Mouse (Mus musculus) CH12.LX (cell line): Measurements from ENCODE around the gene Kdm4b. TPM values are rescaled to one million over a fixed set of nuclear protein-coding genes. Genes with fewer than 3 reads are reported as not detected.

Experiments
- DNase-seq: peaks from one replicate; pipeline ENCODE4 v3.0.0-alpha.2; 2013; ENCODE audit errors: extremely low read depth
- H3K27ac ChIP-seq: 2 replicates; pipeline ENCODE4 v1.5.1; 2012; ENCODE audit warnings: low read depth, mild to moderate bottlenecking, control low read depth, moderate library complexity; ENCODE audit not compliant: insufficient read depth
- H3K27me3 ChIP-seq: replicated peaks from 2 replicates; pipeline ENCODE3; 2012; ENCODE audit warnings: inconsistent platforms
- H3K36me3 ChIP-seq, 2 experiments: replicated peaks in 1 of 2; 2 replicates each; pipeline versions ENCODE3 to v1.6.1; 2012; ENCODE audit warnings: inconsistent platforms in 1 of 2, low read length in 1 of 2, mild to moderate bottlenecking in 1 of 2, mixed read lengths in 1 of 2, moderate library complexity in 1 of 2; ENCODE audit not compliant: control insufficient read depth in 1 of 2, insufficient read depth in 1 of 2
- H3K4me1 ChIP-seq, 2 experiments: 2 replicates each; pipeline ENCODE4 v1.6.1; 2012; ENCODE audit warnings: inconsistent platforms in 1 of 2, moderate library complexity in 1 of 2; ENCODE audit not compliant: insufficient read depth in 2 of 2, control insufficient read depth in 1 of 2
- H3K4me2 ChIP-seq: 2 replicates; pipeline ENCODE4 v1.6.1; 2012; ENCODE audit warnings: low read depth, mild to moderate bottlenecking, control low read depth; ENCODE audit not compliant: poor library complexity, insufficient read depth, severe bottlenecking
- H3K4me3 ChIP-seq, 3 experiments: fragments of 150-350 bp in 1 of 3; sonication (generic) in 1 of 3; replicated peaks in 1 of 3; 2 replicates each; pipeline versions ENCODE3 to v1.5.1; 2011 to 2012; ENCODE audit warnings: low read depth in 2 of 3, low read length in 2 of 3, mild to moderate bottlenecking in 2 of 3, moderate library complexity in 2 of 3, control low read depth in 1 of 3, improper control_type of control experiment in 1 of 3, inconsistent platforms in 1 of 3, mixed read lengths in 1 of 3; ENCODE audit not compliant: poor library complexity in 1 of 3
- H3K79me2 ChIP-seq: replicated peaks from 2 replicates; pipeline ENCODE4 v1.6.1; 2012; ENCODE audit warnings: mild to moderate bottlenecking, moderate library complexity; ENCODE audit not compliant: control insufficient read depth, poor library complexity, insufficient read depth, severe bottlenecking; ENCODE audit errors: extremely low read depth
- H3K9ac ChIP-seq: 2 replicates; pipeline ENCODE4 v1.6.1; 2012; ENCODE audit warnings: low read depth, mild to moderate bottlenecking, control low read depth, moderate library complexity; ENCODE audit not compliant: insufficient read depth
- H3K9me3 ChIP-seq: replicated peaks from 2 replicates; pipeline ENCODE3; 2012; ENCODE audit warnings: low read length, inconsistent platforms, mixed read lengths
- BHLHE40 ChIP-seq: IDR thresholded peaks from 2 replicates; pipeline ENCODE4 v1.6.1; 2011; ENCODE audit warnings: mild to moderate bottlenecking, low read depth, low read length, improper control_type of control experiment
- CHD2 ChIP-seq: IDR thresholded peaks from 2 replicates; pipeline ENCODE4 v1.6.1; 2011; ENCODE audit warnings: low read length, improper control_type of control experiment
- CTCF ChIP-seq, 2 experiments: IDR thresholded peaks in 1 of 2; conservative IDR thresholded peaks in 1 of 2; 2 replicates each; pipeline ENCODE4 v1.5.1; 2011 to 2012; ENCODE audit warnings: low read depth in 2 of 2, low read length in 2 of 2, improper control_type of control experiment in 1 of 2, inconsistent platforms in 1 of 2, mild to moderate bottlenecking in 1 of 2, moderate library complexity in 1 of 2
- ELF1 ChIP-seq: IDR thresholded peaks from 2 replicates; pipeline ENCODE4 v1.6.1; 2014; ENCODE audit warnings: low read depth, mild to moderate bottlenecking, inconsistent platforms, low read length, improper control_type of control experiment
- EP300 ChIP-seq: IDR thresholded peaks from 2 replicates; pipeline ENCODE4 v1.6.1; 2011; ENCODE audit warnings: low read length, improper control_type of control experiment
- ETS1 ChIP-seq: conservative IDR thresholded peaks from 2 replicates; pipeline ENCODE4 v1.6.1; 2012; ENCODE audit warnings: low read depth, mild to moderate bottlenecking, inconsistent platforms, low read length, improper control_type of control experiment, moderate library complexity
- GABPA ChIP-seq: IDR thresholded peaks from 2 replicates; pipeline ENCODE4 v1.6.1; 2012; ENCODE audit warnings: low read depth, low read length, improper control_type of control experiment, inconsistent platforms; ENCODE audit not compliant: insufficient replicate concordance
- IRF4 ChIP-seq: IDR thresholded peaks from 2 replicates; pipeline ENCODE4 v1.6.1; 2014; ENCODE audit warnings: low read depth, mild to moderate bottlenecking, inconsistent platforms, low read length, improper control_type of control experiment
- JUND ChIP-seq: conservative IDR thresholded peaks from 2 replicates; pipeline ENCODE4 v1.6.1; 2011; ENCODE audit warnings: low read depth, low read length, improper control_type of control experiment
- KAT2A ChIP-seq: IDR thresholded peaks from 2 replicates; pipeline ENCODE4 v1.6.1; 2012; ENCODE audit warnings: low read length, improper control_type of control experiment, inconsistent platforms; ENCODE audit not compliant: insufficient replicate concordance
- MAFK ChIP-seq: IDR thresholded peaks from 2 replicates; pipeline ENCODE4 v1.6.1; 2011; ENCODE audit warnings: low read length, improper control_type of control experiment; ENCODE audit not compliant: insufficient replicate concordance
- MAX ChIP-seq: IDR thresholded peaks from 2 replicates; pipeline ENCODE4 v1.6.1; 2011; ENCODE audit warnings: low read length, improper control_type of control experiment
- MAZ ChIP-seq: IDR thresholded peaks from 2 replicates; pipeline ENCODE4 v1.6.1; 2012; ENCODE audit warnings: low read depth, mild to moderate bottlenecking, inconsistent platforms, low read length, improper control_type of control experiment, moderate library complexity
- MEF2A ChIP-seq: IDR thresholded peaks from 2 replicates; pipeline ENCODE4 v1.6.1; 2014; ENCODE audit warnings: low read depth, mild to moderate bottlenecking, inconsistent platforms, low read length, improper control_type of control experiment, borderline replicate concordance
- MXI1 ChIP-seq: IDR thresholded peaks from 2 replicates; pipeline ENCODE4 v1.6.1; 2011; ENCODE audit warnings: mild to moderate bottlenecking, low read depth, low read length, improper control_type of control experiment
- MYC ChIP-seq: IDR thresholded peaks from 2 replicates; pipeline ENCODE4 v1.6.1; 2011; ENCODE audit warnings: low read depth, mild to moderate bottlenecking, improper control_type of control experiment, low read length
- NELFE ChIP-seq: IDR thresholded peaks from 2 replicates; pipeline ENCODE4 v1.6.1; 2011; ENCODE audit warnings: low read depth, low read length, improper control_type of control experiment
- NRF1 ChIP-seq: IDR thresholded peaks from 2 replicates; pipeline ENCODE4 v1.6.1; 2014; ENCODE audit warnings: low read depth, mild to moderate bottlenecking, inconsistent platforms, low read length, improper control_type of control experiment, moderate library complexity
- POLR2A ChIP-seq: IDR thresholded peaks from 2 replicates; pipeline ENCODE4 v1.6.1; 2011; ENCODE audit warnings: low read depth, mild to moderate bottlenecking, improper control_type of control experiment, low read length
- RCOR1 ChIP-seq: conservative IDR thresholded peaks from 2 replicates; pipeline ENCODE4 v1.6.1; 2012; ENCODE audit warnings: low read depth, mild to moderate bottlenecking, inconsistent platforms, low read length, improper control_type of control experiment
- SIN3A ChIP-seq: IDR thresholded peaks from 2 replicates; pipeline ENCODE4 v1.6.1; 2012; ENCODE audit warnings: low read length, improper control_type of control experiment, inconsistent platforms
- SMC3 ChIP-seq: IDR thresholded peaks from 2 replicates; pipeline ENCODE4 v1.6.1; 2011; ENCODE audit warnings: low read depth, low read length, improper control_type of control experiment
- TBP ChIP-seq: conservative IDR thresholded peaks from 2 replicates; pipeline ENCODE4 v1.6.1; 2011; ENCODE audit warnings: low read depth, low read length, improper control_type of control experiment
- TCF12 ChIP-seq: IDR thresholded peaks from 2 replicates; pipeline ENCODE4 v1.6.1; 2014; ENCODE audit warnings: low read depth, mild to moderate bottlenecking, inconsistent platforms, low read length, improper control_type of control experiment
- UBTF ChIP-seq: IDR thresholded peaks from 2 replicates; pipeline ENCODE4 v1.6.1; 2012; ENCODE audit warnings: low read depth, mild to moderate bottlenecking, inconsistent platforms, low read length, improper control_type of control experiment, moderate library complexity
- USF1 ChIP-seq: IDR thresholded peaks from 2 replicates; pipeline ENCODE4 v1.6.1; 2014; ENCODE audit warnings: low read depth, mild to moderate bottlenecking, inconsistent platforms, low read length, improper control_type of control experiment
- ZMIZ1 ChIP-seq: IDR thresholded peaks from 2 replicates; pipeline ENCODE4 v1.6.1; 2012; ENCODE audit warnings: low read depth, mild to moderate bottlenecking, inconsistent platforms, low read length, improper control_type of control experiment
- ZNF384 ChIP-seq: IDR thresholded peaks from 2 replicates; pipeline ENCODE4 v1.6.1; 2012; ENCODE audit warnings: low read depth, low read length, improper control_type of control experiment, inconsistent platforms
- dilution Hi-C: fragments of 300-500 bp; cut with MboI; formaldehyde crosslinking; loops from 2 replicates; pipeline ENCODE4 v1.14.3; 2020; ENCODE audit warnings: low sequenced_read_pairs; ENCODE audit not compliant: extremely low pct_unique_long_range_greater_than_20kb, extremely low pct_ligation_motif_present
- in situ Hi-C: fragments of 300-500 bp; cut with MboI; formaldehyde crosslinking; loops from 3 replicates; pipeline ENCODE4 v1.14.3; 2019; ENCODE audit warnings: low sequenced_read_pairs, low pct_ligation_motif_present, low pct_unique_long_range_greater_than_20kb, mixed read lengths
- polyA plus RNA-seq: library from polyadenylated mRNA; unstranded; fragments of >175 nt; gene quantifications from 2 replicates; pipeline ENCODE4 v1.2.1, GENCODE M21; 2012; ENCODE audit warnings: low read depth; ENCODE audit not compliant: insufficient read length
- total RNA-seq, 2 experiments: library from RNA; depleted of rRNA; stranded (reverse); fragments of 300-350 nt in 1 of 2; fragments of >200 nt in 1 of 2; gene quantifications; 2 replicates each; pipeline ENCODE4 v1.2.3; 2012 to 2014

Kdm4b gene
- total and polyA plus RNA-seq, 3 experiments: 12.3 to 19.5 (median 14.2) TPM

DNA sequence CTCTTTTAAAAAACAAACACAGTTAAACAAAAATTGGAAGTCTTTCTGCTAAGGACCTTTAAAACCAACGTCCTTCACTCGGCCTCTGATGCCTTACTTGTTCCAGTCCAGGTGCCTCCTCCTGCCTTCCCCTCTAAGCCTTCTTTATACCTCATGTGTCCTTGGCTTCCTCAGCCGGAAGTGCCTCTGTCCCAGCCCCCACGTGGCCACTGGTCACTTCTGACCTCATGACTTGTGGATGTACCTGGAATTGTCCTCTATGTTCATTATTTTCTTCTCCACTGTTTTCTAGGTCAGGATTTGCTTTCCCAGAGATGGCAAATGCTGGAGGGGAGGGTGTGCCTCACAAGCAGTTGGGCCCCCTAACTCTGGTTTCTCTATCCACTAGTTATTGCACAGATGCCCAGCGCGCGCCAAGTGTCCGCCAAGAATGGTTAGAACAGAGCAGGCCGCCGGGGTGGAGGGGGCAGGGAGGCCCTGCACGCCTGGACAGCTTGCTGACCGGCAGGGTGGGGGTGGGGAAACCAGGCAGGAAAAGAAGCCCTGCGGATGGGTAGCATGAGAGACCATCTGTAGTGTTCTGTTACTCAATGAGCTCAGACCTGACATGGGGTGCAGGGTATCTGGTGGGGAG is 23.4 kb upstream of the Kdm4b start:
- peaks cover 18 to 28% of the 10 kb centered on the region in 2 experiments for H3K36me3 ChIP-seq
- H3K27ac ChIP-seq: peak overlapping the region; percentile 67
- TF ChIP-seq BHLHE40 (peak; percentile 41), IRF4 (0 out of 2 replicates have a peak, but pooled peaks have one; percentile 1), KAT2A (0 out of 2 replicates have a peak, but pooled peaks have one; percentile 27), MAFK (no peak), ETS1 (peak; percentile 14; the same call in 1 of the 2 replicates), EP300 (0 out of 2 replicates have a peak, but pooled peaks have one; percentile 40), ELF1 (peak; percentile 14; the same call in 1 of the 2 replicates), MEF2A (no peak), ZNF384 (no peak), MXI1 (peak; percentile 51; the same call in 1 of the 2 replicates), USF1 (peak; percentile 22; the same call in 1 of the 2 replicates), NRF1 (no peak), NELFE (no peak; the same call in 1 of the 2 replicates), CHD2 (peak; percentile 80), MYC (peak; percentile 53)
- TF ChIP-seq, all 38 proteins: peak for 10
- peaks cover 34% of the 10 kb centered on the region for H3K79me2 ChIP-seq
- H3K4me2 ChIP-seq: peak overlapping the region; percentile 77
- DNase-seq: no peak
- in situ Hi-C loops (no loop called here), dilution Hi-C loops (no loop called here)
- H3K27me3 ChIP-seq: no peaks in the 10 kb centered on the region
- peaks cover 17 to 45% of the 10 kb centered on the region in 2 experiments for H3K4me1 ChIP-seq
- peak overlapping the region in 2 of 3 experiments; percentile 24 to 81 for H3K4me3 ChIP-seq
- no peaks in the 10 kb centered on the region for H3K9me3 ChIP-seq
- H3K9ac ChIP-seq: peak overlapping the region; percentile 66

- dilution Hi-C loops: no loop called here
- in situ Hi-C loops: no loop called here
- peak within 1 kb of the TSS; percentile 77 for H3K4me2 ChIP-seq
- TF ChIP-seq MAZ (0 out of 2 replicates have a peak, but pooled peaks have one; percentile 25), USF1 (no peak), POLR2A (peak; percentile 75), MXI1 (no peak), CTCF (conservative IDR thresholded peaks at IDR 0.05 in 1 of 2, IDR thresholded peaks at IDR 0.05 in 1 of 2; ENCODE audit: low read depth in 2 of 2, low read length in 2 of 2) (no peak), ZNF384 (0 out of 2 replicates have a peak, but pooled peaks have one; percentile 16), NRF1 (no peak), UBTF (no peak), TBP (peak; percentile 83), GABPA (no peak), SIN3A (peak; percentile 97), KAT2A (0 out of 2 replicates have a peak, but pooled peaks have one; percentile 17), NELFE (peak; percentile 25; the same call in 1 of the 2 replicates), TCF12 (peak; percentile 78), ETS1 (no peak), MAX (peak; percentile 82), RCOR1 (no peak), ZMIZ1 (no peak), JUND (no peak), IRF4 (no peak; the same call in 1 of the 2 replicates), ELF1 (no peak), SMC3 (no peak)
These were observed 22.6 kb upstream of the Kdm4b start, which contains the start of gene Uhrf1 for GRCm38 (mm10) chr17:56303160-56303846. Gene Uhrf1 (plus strand): TSS chr17:56303321.

More at GRCm38 (mm10) chr17:56303160-56303846, 22.6 kb upstream of the Kdm4b start, which contains the start of gene Uhrf1:
- Histone ChIP-seq H3K9ac (peak within 1 kb of the TSS; percentile 85), H3K27ac (peak within 1 kb of the TSS; percentile 87), H3K9me3 (no peaks in the 10 kb centered on the region), H3K4me3 (peak within 1 kb of the TSS; percentile 81 to 84 (median 81)), H3K27me3 (no peaks in the 10 kb centered on the region), H3K36me3 (peaks cover 26 to 36% of the 10 kb centered on the region in 2 experiments), H3K4me1 (peaks cover 20 to 54% of the 10 kb centered on the region in 2 experiments), H3K79me2 (peaks cover 42% of the 10 kb centered on the region)
- DNase-seq: peak; percentile 97
